Mouse (Mus musculus): ENCODE data around the gene Mrgprb1. TPM values are rescaled to one million over a fixed set of nuclear protein-coding genes. Genes with fewer than 3 reads are reported as not detected.
"Not testable (repeated sequence)": the region's sequence is repeated elsewhere in the genome, so short reads cannot be mapped to it uniquely, and the experiment has no call there.

Mrgprb1 gene
- not detected in 2 replicates for polyA plus RNA-seq (2015; fragmentation: Nextera tagmentation; extraction: Ambion mirVana)

GRCm38 (mm10) chr7:48456242-48456641, at the start of gene Mrgprb1:
Gene Mrgprb1, minus strand, starts transcription at chr7:48456342.
- 87% methylated on average over 3 of the region's 3 CpGs for WGBS
- Histone ChIP-seq H3K4me2 (ENCODE audit: low read length) (no peak within 1 kb of the TSS), H3K4me1 (replicated peaks; ENCODE audit: control insufficient read depth, insufficient read depth, low read length) (no peaks in the 10 kb centered on the region), H3K4me3 (replicated peaks; ENCODE audit: low read length) (no peak within 1 kb of the TSS), H3K27ac (ENCODE audit: low read length) (no peak within 1 kb of the TSS), H3K9ac (replicated peaks; ENCODE audit: low read depth, low read length) (no peak within 1 kb of the TSS), H3K36me3 (ENCODE audit: control insufficient read depth, insufficient read depth) (no peaks in the 10 kb centered on the region), H3K27me3 (replicated peaks; ENCODE audit: control insufficient read depth, insufficient read depth, low read length) (no peaks in the 10 kb centered on the region), H3K9me3 (ENCODE audit: control insufficient read depth, low read length) (peaks cover 14% of the 10 kb centered on the region)
- no peak for ATAC-seq

- H3K4me1 ChIP-seq (replicated peaks; ENCODE audit: control insufficient read depth, insufficient read depth, low read length), result no peaks in the 10 kb centered on the region
- no peak within 1 kb of the TSS for H3K9ac ChIP-seq (replicated peaks; ENCODE audit: low read depth, low read length)
- no peak within 1 kb of the TSS for H3K27ac ChIP-seq (ENCODE audit: low read length)
- H3K27me3 ChIP-seq (replicated peaks; ENCODE audit: control insufficient read depth, insufficient read depth, low read length), result no peaks in the 10 kb centered on the region
- no peaks in the 10 kb centered on the region for H3K36me3 ChIP-seq (ENCODE audit: control insufficient read depth, insufficient read depth)
- no peak within 1 kb of the TSS for H3K4me2 ChIP-seq (ENCODE audit: low read length)
- H3K9me3 ChIP-seq (ENCODE audit: control insufficient read depth, low read length), result peaks cover 6% of the 10 kb centered on the region
- no peak for ATAC-seq
- H3K4me3 ChIP-seq (replicated peaks; ENCODE audit: low read length), result no peak within 1 kb of the TSS
Measured at GRCm38 (mm10) chr7:48499221-48499620, 43.1 kb upstream of the Mrgprb1 start, which contains the start of gene Mrgprx2. Gene Mrgprx2, minus strand, starts transcription at chr7:48499321.

- H3K4me2 ChIP-seq (ENCODE audit: low read length), result no peak overlapping the region
- no peaks in the 10 kb centered on the region for H3K4me1 ChIP-seq (replicated peaks; ENCODE audit: control insufficient read depth, insufficient read depth, low read length)
- H3K36me3 ChIP-seq (ENCODE audit: control insufficient read depth, insufficient read depth), result no peaks in the 10 kb centered on the region
- 53% methylated on average over 3 of the region's 3 CpGs for WGBS
- peaks cover 12% of the 10 kb centered on the region for H3K9me3 ChIP-seq (ENCODE audit: control insufficient read depth, low read length)
- no peaks in the 10 kb centered on the region for H3K27me3 ChIP-seq (replicated peaks; ENCODE audit: control insufficient read depth, insufficient read depth, low read length)
- H3K27ac ChIP-seq (ENCODE audit: low read length), result no peak overlapping the region
- no peak overlapping the region for H3K9ac ChIP-seq (replicated peaks; ENCODE audit: low read depth, low read length)
- no peak overlapping the region for H3K4me3 ChIP-seq (replicated peaks; ENCODE audit: low read length)
- ATAC-seq, result no peak
Measured at GRCm38 (mm10) chr7:48436581-48436980, 19.6 kb downstream of the Mrgprb1 start.

GRCm38 (mm10) chr7:48435936-48436335, 20.2 kb downstream of the Mrgprb1 start:
- not testable (repeated sequence) for H3K4me3 ChIP-seq (replicated peaks; ENCODE audit: low read length); H3K27ac ChIP-seq (ENCODE audit: low read length); H3K9ac ChIP-seq (replicated peaks; ENCODE audit: low read depth, low read length); H3K9me3 ChIP-seq (ENCODE audit: control insufficient read depth, low read length); H3K4me1 ChIP-seq (replicated peaks; ENCODE audit: control insufficient read depth, insufficient read depth, low read length); ATAC-seq; H3K36me3 ChIP-seq (ENCODE audit: control insufficient read depth, insufficient read depth); H3K4me2 ChIP-seq (ENCODE audit: low read length); H3K27me3 ChIP-seq (replicated peaks; ENCODE audit: control insufficient read depth, insufficient read depth, low read length)
- 78% methylated on average over 3 of the region's 3 CpGs for WGBS

Other genes starting within 250 kb of the Mrgprb1 start
- gene Mrgprb8, start 67.8 kb downstream of the Mrgprb1 start, polyA plus RNA-seq (2015; fragmentation: Nextera tagmentation; extraction: Ambion mirVana), result not detected in 2 replicates
- not detected in 2 replicates for gene Mrgprx2, start 43.0 kb upstream of the Mrgprb1 start, polyA plus RNA-seq (2015; fragmentation: Nextera tagmentation; extraction: Ambion mirVana)
- gene Mrgprb2, start 101.7 kb upstream of the Mrgprb1 start, polyA plus RNA-seq (2015; fragmentation: Nextera tagmentation; extraction: Ambion mirVana), result not detected in 2 replicates
- not detected in 2 replicates for gene Mrgprb3, start 187.5 kb upstream of the Mrgprb1 start, polyA plus RNA-seq (2015; fragmentation: Nextera tagmentation; extraction: Ambion mirVana)